Mouse (Mus musculus) cerebellum, adult 18-20 months (tissue): ENCODE measurements around the gene Olfr646.

Experiments used
- DNase-seq, 2 experiments: peaks; one replicate each; pipeline ENCODE4 v3.0.0; 2021

The Olfr646 gene

DNA sequence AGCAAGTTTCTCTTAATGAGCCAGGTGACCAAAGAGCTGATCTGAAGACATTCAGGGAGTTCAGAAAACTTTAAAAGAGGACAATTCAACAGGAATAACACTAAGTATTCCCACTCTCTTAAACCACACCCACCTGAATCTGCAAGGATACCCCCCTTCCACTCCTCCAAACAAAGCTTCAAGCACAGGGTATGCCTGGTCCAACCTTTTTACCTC, at the start of gene Olfr646:
TSS of gene Olfr646 (plus strand) at position 117 of the 216 bp plus-strand sequence.
- DNase-seq, result no peak

DNA sequence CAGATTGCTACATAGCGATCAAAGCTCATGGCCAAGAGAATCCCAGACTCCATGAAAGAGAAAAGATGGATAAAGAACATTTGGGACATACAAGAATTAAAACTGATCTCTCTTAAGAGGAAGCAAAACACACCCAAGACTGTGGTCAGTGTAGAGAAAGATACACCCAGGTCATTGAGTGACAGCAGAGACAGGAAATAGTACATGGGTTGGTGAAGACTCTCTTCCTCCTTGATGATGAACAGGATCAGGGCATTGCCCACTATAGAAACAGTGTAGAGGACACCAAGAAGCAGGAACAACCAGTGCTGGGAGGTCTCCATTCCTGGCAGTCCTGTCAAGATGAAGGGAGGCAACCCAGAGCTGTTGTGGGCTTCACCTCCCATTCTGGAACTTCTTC, 45.5 kb upstream of the Olfr646 start:
- DNase-seq, result no peak

DNA sequence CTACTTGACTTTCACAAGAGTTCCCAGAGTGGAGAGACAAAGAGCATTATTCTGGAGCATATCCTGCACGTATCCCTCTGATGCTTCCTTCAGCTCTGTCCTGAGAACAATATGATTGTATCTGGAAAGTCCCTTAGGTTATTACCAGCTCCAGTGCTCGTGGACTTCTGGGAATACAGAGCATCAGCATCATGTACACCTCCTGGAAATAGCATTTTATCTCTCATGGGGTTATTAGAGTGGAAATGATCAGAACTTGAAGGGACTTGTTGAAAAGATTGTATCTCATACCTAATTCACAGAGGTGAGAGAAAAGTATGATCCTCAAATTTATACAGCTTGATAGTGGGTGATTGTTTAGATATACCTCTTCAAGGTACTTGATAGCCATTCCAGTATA, 43.3 kb upstream of the Olfr646 start, which contains the start of gene 4930516K23Rik:
TSS of gene 4930516K23Rik (minus strand) at position 101 of the 400 bp plus-strand sequence.
- no peak for DNase-seq

DNA sequence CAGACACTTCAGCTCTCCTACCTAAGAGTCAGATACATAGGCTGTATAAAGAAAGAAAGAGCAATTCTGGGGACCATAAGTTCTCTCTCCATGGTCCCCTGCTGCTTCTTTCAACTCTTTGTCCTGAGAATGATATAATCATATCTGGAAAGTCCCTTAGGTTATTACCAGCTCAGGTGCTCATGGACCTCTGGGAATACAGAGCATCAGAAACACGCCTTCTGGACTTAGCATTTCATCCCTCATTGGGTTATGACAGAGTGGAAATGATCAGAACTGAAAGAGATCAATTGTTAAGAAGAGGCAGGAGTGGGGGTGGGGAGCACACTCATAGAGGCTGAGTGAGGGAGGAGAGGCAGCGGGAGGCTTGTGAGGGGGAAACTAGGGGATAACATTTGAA, 32.9 kb upstream of the Olfr646 start, which contains the start of gene Olfr644:
TSS of gene Olfr644 (minus strand) at position 101 of the 400 bp plus-strand sequence.
- no peak for DNase-seq

DNA sequence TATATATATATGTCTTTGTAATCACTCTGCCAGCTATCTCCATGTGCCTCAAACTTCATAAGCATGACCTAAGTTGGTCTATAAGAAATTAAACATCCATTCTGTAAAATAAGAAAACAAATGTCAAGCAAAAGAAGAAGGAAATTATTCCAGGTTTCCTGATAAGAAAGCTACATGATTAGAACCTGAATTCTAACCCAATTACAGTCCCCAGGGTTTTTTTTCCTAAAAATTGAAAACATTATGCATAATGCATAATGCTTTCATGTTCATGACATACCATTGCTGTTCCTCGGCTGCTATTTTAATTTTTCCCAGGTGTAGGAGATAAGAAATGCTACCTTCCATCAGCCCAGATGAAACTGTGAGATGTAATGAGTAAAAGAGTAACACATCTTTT, 19.3 kb upstream of the Olfr646 start, which contains the start of gene Olfr645:
TSS of gene Olfr645 (minus strand) at position 101 of the 400 bp plus-strand sequence.
- no peak for DNase-seq

DNA sequence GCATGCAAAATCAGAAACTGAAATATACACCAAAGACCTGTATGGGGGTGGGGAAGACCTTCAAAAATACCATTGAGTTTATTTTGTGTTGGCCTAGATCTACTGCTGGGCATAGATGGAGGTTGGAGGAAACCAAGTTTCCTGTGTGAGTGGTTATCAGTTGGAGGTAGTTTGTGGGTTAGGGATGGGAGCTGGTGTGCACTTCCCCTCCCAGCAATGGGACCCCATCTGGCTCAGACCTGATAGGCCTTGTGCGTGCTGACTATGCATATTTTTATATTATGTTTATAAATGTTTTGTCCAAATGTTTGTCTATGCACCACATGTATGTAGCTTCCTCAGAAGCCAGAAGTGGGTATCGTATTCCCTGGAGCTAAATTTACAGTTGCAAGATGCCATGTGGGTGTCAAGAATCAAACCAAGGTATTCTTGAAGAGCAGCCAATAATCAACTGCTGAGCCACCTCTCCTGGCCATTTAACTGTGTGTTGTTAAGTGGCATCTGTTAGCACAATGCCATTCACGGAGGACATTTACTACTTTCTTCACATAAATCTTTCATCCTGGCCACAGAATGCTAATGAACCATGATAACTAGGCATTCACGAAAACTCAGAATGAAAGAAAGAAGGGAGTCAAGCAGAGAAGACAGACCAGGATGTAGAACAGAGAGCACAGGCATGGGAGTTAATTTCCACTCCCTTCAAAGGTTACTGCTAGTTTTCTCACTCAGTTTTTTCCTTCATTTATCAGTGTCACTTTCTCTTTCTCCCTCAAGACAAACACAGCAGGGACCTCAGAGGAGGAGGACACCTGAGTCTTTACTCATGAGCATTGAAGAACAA, 538 bp upstream of the Olfr646 start:
- no peak for DNase-seq

DNA sequence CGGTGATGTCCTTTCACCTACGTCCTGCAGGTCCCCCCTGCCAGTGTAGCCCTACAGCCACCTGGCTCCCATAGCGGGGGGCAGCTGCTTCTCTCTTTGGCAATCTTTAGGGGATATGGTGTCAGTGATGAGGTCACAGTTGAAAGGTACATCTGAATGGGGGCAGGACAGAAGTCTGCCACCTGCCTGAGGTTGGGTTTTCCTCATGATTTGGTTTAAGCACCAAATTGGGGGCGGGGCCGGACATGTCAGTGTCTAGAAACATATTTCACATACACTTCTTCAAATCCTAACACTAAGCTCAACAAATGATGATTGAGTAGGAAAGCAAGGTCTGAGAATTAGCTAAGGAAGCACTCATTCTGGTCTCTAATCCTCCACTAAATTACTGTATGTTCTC, 25.1 kb downstream of the Olfr646 start, which contains the start of gene Ubqln5:
TSS of gene Ubqln5 (minus strand) at position 101 of the 400 bp plus-strand sequence.
- no peak for DNase-seq

DNA sequence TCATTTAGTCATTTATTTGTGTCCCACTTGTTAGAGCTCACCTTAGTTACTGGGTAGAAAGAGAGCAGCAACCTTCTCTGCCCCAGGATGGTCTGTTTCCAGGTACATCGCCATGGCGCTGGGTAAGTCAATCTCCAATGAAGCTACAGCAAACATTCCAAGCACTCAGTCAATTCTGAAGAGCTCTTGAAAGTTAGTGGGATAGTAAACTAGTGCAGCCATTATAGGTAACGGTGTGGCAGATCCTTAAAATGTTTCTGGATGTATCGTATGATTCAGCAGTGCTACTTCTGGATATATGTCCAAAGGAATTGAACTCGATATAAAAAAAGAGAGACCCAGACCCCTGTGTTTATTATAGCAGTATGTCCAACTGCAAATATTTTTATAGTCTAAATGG, 32.6 kb downstream of the Olfr646 start, which contains the start of gene Olfr643:
TSS of gene Olfr643 (minus strand) at position 101 of the 400 bp plus-strand sequence.
- no peak for DNase-seq

DNA sequence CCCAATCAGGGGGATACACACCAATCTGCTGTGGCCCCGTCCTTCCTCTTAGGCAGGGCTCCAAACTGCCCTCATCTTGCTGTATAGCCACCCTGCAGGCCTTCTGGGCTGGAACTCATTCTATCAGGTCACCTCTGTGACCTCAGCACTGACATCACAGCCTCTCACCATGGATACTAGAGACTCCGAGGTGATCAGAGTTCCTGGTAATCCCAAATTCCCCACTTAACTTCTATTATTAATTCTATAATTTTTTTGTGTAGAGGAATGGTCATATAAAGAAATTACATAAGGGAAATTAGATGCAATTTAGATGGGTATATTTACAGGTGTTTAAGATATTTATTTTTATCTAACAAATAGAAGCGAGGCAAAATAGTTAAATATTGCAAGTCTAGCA, 38.5 kb downstream of the Olfr646 start, which contains the start of gene Ubqln3:
TSS of gene Ubqln3 (minus strand) at position 101 of the 400 bp plus-strand sequence.
- no peak for DNase-seq

DNA sequence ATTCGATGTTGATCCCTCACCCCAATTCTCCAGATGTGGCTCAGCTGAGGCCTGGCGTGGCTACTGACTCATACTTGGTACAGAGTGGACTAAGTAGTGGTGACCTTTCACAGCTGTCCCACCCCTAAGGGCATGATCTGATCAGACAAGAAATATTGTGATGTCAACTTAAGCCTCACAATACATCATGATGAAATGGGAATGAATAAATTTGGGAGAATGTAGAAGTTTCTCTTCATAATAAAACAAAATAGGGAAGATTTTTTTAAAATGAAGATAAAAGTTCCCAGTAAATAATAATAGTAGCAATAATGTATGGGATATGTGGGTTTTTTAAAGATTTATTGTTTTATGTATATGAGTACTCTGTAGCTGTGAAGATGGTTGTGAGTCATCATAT, 45.8 kb downstream of the Olfr646 start, which contains the start of gene Ubqlnl:
TSS of gene Ubqlnl (minus strand) at position 101 of the 400 bp plus-strand sequence.
- no peak for DNase-seq
